Mouse (Mus musculus) c-Kit-negative CD71-positive TER-119-positive erythroid progenitor cells, embryonic 14.5 days (primary cell): Measurements from ENCODE around the gene Nr2c2.
A peak's percentile ranks its signal among the peaks of the same experiment; 100 is the strongest.

Experiments used
- DNase-seq: peaks from one replicate; pipeline ENCODE4 v3.0.0-alpha.2; 2013; ENCODE audit warnings: low read depth, low spot score

The Nr2c2 gene

GRCm38 (mm10) chr6:92126861-92127468 is 35.8 kb downstream of the Nr2c2 start:
- no peak for DNase-seq

- no peak for DNase-seq
Measured at GRCm38 (mm10) chr6:92131456-92131855, 40.3 kb downstream of the Nr2c2 start.

GRCm38 (mm10) chr6:92132021-92132911 is 41.1 kb downstream of the Nr2c2 start:
- DNase-seq, result no peak

GRCm38 (mm10) chr6:92133617-92134016 is 42.4 kb downstream of the Nr2c2 start:
- DNase-seq, result no peak

- DNase-seq, result no peak
Measured at GRCm38 (mm10) chr6:92136356-92136755, 45.2 kb downstream of the Nr2c2 start.

- no peak for DNase-seq
Measured at GRCm38 (mm10) chr6:92145881-92146280, 54.7 kb downstream of the Nr2c2 start.

- DNase-seq, result no peak
Measured at GRCm38 (mm10) chr6:92153774-92154173, 62.6 kb downstream of the Nr2c2 start.

GRCm38 (mm10) chr6:92158801-92159200 is 67.6 kb downstream of the Nr2c2 start:
- no peak for DNase-seq

DNA sequence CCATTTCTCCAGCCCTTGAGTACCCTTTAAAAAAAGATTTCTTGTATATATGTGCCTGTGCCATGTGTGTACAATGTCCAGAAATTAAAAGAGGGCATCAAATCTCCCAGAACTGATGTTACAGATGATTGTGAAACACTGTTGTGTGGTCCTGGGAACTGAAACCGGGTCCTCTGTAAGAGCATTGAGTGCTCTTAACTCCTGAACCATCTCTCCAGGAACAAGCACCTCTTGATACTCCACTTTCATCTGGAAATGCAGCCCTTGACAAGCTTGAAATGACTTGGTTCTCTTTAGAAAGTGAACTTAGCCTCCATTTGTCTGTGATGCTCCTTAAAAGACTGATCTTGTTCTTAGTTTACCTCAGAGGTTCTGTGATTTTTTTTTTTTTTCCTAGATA is 71.5 kb downstream of the Nr2c2 start:
- no peak for DNase-seq

- no peak for DNase-seq
Measured at GRCm38 (mm10) chr6:92176450-92176849, 85.3 kb downstream of the Nr2c2 start.

- DNase-seq, result peak; percentile 57
Measured at GRCm38 (mm10) chr6:92183621-92184131, 92.5 kb downstream of the Nr2c2 start, which contains the start of gene Mrps25. TSS of gene Mrps25 (minus strand) at chr6:92184033.

DNA sequence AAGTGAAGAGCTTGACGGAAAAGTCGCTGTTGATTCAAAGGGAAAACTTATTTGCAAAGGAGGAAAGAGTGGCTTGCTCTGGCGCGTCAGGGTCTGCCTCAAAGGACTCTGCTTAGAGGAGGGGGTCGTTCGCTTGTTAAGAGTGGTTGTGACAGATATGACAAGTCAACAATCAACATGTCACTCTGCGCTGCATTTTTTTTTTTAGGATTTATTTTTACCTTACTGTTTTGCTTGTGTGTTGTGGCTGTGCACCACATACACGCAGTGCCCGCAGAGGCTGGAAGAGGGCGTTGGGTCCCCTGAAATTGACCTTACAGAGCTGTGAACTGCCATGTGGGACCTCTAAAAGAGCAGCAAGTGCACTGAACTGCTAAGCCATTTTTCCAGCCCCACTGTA is 93.0 kb downstream of the Nr2c2 start:
- DNase-seq, result peak; percentile 5

- no peak for DNase-seq
Measured at GRCm38 (mm10) chr6:92199414-92199813, 108.2 kb downstream of the Nr2c2 start.

DNA sequence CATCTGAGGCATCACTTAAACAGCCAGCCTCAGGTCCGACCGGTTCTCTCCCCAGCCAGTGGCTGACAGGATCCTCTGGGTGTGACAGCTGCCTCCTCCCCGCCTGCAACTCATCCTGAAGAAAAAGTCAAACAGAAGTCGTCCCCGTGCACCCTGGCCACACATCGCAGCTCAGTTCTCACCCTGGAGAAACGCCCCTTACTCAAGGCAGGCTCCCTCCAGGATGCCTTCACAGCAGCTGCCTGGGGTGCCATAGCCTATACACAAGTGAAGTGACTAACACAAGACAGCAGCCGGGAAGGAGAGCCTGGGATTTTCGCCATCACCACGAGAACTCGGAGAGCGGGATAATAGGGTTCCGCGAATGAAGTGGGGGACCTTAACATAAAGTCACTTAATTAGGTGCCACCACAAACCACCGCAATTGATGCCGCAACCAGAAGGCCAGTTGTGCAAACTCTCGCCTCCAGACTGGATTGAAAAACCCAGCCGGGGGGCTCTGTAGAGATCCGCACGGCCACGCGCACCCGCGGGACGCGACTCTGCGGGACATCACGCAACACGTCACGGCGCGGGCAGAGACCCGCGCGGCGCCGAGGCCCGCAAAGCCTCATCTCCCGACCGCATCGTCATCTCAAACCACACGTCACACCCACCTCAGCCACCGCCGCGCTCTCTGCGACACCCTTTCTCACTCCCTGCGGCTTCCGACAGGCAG is 123.0 kb downstream of the Nr2c2 start:
- DNase-seq, result peak; percentile 19

- peak; percentile 80 for DNase-seq
Measured at GRCm38 (mm10) chr6:92214773-92215449, 123.7 kb downstream of the Nr2c2 start, which contains the start of gene Rbsn. TSS of gene Rbsn (minus strand) at chr6:92214925.

DNA sequence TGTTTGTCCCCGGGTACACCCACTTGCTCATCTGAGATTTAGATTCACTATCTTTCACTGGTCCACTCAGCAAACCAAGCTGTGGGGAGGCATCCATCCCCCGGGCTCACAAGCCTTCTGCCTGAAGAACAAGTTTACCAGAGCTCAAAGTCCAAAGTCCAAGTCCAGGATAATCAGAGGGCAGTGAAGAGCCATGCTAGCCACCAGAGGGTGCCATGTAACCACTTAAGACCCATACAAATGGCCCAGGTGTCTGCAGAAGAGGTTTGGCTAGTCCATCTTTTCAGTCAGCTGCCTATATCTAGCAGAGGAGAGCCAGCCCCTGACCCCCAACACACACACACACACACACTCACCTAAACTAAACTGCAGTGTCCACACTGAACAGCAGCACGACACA is 128.3 kb downstream of the Nr2c2 start:
- DNase-seq, result no peak

- DNase-seq, result no peak
Measured at GRCm38 (mm10) chr6:92221604-92222003, 130.4 kb downstream of the Nr2c2 start.

DNA sequence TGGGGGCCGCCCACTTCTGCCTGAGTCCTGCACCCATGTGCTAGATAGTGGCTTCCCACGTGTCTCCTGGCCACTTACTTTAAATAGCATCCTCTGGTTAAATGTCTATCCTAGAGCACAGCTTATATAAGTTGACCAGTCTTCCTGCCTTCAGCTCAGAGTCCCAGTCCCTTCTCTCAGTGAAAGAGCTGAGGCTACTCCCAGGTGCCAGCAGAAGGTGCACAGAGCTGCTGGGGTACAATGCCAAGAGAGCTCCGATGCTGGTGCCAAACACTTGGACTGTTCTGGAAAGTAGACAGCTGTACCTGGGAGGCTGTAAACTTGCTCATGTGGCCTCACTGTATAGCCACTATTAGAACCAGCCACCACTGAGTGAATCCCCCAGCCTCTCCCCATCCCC is 130.8 kb downstream of the Nr2c2 start:
- no peak for DNase-seq
